Mouse (Mus musculus): ENCODE measurements around the gene Tat.

DNA sequence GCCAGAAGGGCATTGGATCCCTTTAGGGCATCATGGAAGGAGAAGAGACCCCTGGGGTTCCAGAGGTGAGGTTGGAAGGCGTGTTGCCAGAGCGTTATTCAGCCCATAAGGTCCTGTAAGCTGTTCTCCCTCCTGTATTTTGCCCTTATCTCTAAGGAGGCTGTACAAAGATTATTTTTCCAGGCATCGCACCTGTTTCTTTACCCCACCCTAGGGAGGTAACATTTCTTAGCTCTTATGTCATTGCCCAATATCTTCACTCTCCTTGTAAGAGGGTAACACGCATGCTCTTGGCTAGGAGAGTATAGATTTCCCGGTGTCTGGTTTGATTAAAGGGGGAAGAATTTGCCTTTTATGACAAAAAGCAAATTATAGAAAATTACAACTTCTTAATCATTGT lies 49.4 kb downstream of the Tat start, which contains the start of gene Chst4:
- TF ChIP-seq POLR2A (IDR thresholded peaks at IDR 0.05; ENCODE audit: low read depth, low read length) (no peak), CTCF (conservative IDR thresholded peaks at IDR 0.05; ENCODE audit: insufficient read depth, insufficient read length, low read depth, low read length) (no peak)

Data from kidney, adult 2 months (tissue).